Mouse (Mus musculus): ENCODE data around the gene Hmga1.

Hmga1 gene

DNA sequence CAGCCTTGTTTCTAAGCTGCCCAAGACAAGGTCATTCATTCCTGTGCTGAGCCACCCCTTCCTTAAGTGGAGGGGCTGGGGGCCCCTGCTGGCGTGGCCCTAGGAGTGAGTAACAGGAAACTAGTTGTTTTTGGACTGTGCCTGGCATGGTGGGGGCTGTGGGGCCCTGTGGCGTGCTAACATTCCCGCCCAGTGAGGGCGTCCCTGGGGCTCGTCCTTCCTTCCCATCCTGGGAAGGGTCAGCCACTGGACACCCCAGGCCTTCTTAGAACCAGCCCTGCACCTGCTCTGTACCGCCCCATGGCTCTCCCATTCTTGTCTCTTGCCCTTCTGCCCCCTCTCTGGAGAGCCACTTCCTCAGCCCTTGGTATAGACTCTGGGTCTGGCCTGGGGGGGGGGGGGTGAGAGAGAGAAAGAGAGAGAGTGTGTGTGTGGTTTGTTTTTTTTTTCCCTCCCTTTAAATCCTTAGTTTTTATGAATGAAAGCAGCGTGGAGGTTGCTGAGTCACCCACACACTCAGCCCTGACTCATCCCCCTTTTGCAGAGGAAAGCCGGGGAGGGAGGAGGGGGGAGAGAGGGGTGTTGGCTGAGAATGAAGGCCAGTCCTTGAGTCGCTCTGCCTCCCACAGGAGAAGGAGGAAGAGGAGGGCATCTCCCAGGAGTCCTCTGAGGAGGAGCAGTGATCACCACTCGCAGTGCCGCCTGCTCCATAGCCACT lies 5.7 kb downstream of the Hmga1 start:
- DNase-seq = peak; percentile 52

DNA sequence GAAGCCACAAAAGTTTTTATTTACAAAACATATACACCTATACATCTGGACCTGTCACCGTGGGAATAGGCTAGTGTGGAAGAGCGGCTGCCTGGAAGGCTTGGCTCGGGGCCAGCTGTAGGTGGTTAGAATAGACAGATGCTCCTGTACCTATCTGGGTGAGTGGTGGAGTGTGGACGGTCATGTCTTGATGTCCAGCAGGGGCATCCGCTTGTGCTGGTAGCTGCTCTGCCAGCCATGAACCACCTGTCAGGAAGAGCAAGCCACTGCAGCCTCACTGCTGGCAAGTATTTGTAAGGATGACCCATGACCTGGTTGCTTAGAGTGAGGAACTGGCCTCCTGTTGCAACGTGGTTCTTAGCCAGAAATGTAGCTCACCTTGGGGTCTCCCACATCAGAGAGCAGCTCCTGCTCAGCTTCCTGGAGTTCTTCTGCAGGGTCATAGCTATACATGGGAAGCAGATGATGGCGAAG lies 7.5 kb downstream of the Hmga1 start:
- DNase-seq = no peak

DNA sequence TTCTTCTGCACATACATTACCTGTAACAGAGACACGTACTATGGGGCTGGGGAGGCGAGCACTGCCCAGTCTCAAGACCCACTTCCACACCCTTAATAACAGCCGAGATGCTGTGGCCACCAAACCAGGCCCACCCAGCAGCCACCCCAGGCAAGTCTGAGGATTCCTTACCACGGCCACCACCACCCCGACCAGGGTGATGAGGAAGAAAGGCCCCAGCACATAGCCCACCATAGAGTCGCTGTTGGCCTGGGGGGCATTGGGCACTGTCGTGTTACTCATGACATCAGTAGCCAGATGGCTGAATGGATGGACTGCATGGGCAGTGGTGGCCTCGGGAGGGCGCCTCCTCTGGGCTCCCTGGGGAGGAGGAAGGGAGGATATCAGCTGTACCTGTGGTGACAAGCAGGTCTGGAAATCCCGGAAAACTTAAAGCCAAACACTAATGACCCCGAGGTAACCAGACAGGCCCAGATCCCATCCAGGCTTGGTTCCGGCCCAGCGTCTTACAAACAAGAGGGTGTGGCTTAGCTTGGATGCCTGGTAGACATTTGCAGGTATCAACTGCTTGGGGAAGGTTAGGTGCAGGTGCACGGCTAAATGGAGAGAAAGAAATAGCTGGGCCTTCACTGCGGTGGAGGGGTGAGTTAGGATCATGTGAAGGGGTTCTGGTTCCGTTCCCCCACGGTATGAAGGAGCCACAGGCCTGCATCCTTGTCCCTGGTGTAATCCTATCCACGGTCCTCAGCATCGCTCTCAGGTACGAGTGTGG lies 8.3 kb downstream of the Hmga1 start:
- DNase-seq = no peak

DNA sequence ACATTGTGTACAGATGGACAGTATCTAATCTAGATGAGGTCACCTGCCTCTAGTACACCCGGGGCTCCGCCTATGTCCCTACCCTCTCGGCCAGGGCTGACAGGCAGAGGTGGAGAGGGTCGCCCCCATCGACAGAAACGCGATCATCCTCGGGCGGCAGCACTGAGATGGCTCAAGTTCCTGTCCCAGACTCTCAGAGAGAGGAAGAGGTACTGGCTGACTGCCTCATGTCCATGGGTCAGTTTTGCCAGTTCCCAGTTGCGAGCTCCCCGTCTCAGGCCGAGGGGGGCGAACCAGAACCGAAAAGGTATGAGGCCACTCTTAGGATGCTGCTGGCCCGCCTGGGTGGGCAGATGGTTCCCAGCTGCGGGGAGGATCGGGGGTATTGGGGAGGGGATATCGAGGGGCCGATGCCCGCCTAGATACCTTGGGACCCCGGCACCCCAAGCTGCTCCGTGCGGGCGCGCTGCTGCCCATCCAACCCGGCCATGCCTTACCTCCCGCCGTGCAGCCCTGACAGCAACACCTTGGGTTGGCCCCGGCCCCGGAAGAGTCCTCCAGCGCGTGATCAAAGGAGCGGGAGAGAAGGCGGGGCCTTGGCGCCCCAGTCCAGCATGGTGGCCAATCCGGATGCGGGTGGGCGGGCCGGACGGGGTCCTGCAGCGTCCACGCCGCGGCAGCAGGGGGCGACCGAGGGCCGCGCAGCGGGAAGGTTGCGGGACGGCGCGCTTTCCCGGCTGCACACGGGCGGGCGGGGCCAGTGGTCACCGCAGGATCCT lies 9.1 kb downstream of the Hmga1 start, which contains the start of gene AI413582:
AI413582 (minus strand) TSS at position 594 of the 779 bp plus-strand sequence.
- peak; percentile 97 for DNase-seq

DNA sequence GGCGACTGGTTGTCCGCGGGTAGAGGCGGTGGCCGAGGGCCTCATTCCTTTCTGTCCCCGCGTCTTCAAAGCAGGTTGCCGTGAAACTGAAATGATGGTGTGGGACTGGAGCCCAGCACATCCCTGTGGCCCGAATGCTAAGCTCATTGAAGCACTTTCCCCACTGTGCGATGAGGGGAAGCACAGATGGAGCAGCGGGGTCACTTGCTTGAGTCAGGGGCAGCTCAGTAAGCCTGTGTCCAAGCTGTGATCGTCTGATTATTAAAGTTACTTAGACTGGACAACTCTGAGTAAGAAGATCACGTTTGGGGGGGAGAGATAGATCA lies 9.6 kb downstream of the Hmga1 start:
- DNase-seq = no peak

DNA sequence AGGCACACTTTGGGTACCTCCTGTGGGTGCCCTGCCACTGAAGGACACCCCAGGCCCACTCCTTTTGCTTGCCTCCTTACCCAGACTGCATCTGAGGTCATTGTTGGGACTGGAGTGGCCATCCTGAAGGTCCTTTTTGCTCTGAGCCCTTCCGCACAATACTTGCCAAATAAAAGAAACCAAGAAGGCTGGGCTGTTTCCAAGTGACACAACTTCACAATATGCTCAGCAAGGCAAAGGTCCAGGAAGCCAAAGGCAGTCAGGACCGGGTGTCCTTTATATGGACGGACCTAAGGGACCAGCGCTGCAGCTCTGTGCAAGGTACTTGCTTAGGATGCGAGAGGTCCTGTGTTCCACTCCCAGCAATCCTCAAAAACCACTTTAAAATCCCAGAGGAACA lies 11.9 kb downstream of the Hmga1 start:
- DNase-seq = no peak

DNA sequence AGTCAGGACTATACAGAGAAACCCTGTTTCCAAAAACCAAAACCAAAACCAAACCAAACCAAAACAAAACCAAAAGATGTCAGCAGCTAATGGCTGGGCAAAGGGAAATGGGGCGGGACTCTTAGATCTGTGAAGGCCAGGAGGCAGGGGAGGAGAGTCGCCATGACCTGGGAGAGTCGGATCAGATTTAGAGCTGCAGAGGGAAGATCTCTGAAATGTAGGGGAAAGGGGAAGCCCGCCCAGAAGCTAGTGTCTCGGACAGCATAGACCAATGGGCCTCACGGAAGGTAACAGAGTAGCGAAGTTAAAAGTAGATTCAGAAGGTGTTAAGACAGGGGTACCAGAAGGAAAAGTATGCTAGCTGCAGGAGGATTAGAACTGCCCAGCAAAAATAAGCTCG lies 15.0 kb downstream of the Hmga1 start:
- no peak for DNase-seq

DNA sequence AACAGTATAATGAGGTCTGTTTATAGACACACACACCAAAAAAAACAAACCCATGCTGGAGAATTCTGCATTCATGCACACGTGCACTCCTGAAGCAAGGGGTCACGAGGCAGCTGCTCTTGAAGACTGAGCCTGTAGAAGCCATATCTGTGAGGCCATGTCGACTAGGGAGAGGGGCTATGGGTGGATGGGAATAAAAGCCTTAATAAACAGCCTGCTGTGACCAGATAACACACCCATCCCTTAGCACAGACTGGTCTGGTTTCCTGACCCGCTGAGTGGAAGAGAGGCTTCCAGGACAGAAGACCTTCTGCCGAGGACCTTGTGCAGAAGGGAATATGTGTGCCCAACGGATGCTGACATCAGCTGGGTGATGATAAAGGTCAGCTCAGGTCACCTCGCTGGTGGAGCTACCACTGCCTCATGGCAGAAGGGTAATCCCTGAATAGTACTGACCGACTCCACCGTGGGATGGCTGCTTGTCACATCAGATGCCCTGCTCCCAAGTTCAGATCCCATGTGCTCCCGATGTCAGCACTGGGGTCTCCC lies 17.5 kb downstream of the Hmga1 start:
- DNase-seq = no peak

DNA sequence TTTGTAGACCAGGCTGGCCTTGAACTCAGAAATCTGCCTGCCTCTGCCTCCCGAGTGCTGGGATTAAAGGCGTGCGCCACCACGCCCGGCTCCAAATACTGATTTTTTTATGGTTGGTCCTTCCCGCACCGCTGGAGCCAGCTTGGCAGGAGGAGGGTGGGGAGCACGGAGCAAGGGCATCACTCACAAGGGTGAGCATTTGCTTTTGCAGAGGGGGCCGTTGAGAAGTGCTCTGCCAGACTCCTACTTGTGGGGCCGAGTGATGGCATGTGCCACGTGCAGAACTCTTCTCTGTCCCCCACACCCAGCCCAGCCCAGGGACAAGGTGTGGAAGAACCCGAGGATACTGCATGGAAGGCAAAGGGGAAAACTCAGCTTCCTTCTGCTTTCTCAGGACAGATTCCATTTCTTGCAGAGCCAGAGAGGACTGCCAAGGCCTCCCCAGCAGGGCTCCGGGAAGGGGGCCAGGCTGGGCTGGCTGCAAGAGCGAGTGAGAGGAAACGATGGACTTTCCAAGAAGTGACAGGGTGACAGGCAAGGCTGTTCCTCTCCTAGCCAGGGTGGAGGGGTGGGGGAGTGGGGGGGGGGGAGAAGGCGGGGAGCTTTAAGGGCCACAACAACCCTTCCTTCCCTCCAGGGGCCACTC lies 18.3 kb downstream of the Hmga1 start:
- peak; percentile 89 for DNase-seq

DNA sequence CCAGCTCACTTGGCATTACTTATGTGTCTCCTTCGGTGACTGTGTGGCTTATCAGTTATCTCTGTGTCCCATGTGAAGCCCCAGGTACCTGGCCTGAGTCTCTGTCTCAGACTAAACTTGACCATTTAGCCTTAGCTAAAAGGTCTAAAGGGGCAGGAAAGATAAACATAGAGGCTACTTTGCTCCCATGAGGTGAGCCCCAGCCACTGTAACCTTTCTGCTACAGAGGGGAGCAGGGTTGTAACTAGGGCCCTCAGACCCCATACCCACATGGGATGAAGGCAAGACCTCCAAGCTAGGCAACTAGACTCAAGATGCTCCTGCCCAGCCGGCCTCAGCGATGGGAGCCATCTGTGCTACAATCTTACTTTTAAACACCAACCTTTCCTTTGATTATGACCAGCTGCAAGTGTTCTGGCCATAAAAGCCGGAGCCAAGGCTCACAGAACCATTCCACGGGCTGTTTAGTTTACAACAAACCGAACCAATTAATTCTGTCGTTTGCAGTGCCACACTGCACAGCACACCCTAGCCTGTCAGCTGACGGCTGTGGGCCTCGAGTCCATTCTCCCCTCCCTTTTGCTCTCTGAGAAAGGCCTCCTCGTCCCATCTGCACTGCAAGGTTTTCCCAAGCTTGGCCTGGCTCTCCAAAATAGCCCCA lies 18.9 kb downstream of the Hmga1 start:
- peak; percentile 52 for DNase-seq

DNA sequence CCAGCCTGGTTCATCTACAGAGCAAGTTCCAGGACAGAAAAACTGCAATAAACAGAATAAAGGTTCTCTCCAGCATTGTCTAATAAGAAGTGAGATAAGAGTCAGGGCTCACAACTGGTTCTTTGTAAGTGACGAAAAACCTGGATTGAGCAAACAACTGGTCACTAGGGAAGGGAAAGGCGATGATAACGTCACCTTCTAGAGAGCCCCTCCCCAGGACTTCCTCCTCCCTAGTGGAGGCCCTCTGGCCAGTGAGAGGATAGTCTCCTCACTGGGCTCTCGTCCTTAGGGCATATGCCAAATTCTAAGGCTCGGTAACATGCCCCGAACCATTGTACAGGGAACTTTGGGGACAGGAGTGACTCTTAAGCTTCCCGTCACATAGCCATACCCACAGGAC lies 19.8 kb downstream of the Hmga1 start:
- no peak for DNase-seq

DNA sequence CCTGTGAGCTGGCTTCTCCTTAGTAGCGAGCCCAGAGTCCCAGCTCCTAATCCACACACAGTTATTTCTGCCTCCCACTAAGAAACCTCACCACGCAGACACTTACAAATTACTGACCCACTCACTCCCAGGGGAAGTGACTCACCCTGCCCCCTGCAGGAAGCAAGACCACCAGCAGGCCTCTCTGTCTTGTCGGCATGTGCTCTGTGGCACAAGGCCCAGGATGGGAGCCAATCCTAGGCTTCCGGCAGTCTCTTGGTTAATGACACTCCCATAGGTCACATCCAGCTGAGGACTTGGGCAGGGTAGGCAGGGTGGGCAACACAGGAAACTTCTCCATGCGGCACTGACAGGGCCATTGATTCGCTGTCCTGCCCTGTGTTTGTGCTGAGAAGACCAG lies 21.2 kb downstream of the Hmga1 start:
- peak; percentile 66 for DNase-seq

DNA sequence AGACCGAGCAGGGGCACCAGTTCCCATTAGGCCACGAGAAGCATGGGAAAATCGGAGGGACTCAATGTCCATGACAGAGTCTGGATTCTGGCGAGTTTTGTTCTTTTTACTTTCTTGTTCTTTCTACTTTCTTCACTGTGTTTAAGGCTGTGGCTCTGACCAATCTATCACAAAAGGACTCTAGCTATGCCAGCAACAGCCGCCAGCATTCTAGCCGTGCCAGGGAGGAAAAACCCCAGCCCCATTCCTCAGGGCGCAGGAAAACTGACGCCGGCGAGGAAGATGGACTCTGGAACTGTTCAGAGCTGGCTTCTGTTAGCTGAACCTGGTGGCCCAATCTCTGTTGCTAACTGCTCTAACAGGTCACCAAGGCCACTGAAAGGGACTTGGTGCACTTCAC lies 22.2 kb downstream of the Hmga1 start:
- no peak for DNase-seq

DNA sequence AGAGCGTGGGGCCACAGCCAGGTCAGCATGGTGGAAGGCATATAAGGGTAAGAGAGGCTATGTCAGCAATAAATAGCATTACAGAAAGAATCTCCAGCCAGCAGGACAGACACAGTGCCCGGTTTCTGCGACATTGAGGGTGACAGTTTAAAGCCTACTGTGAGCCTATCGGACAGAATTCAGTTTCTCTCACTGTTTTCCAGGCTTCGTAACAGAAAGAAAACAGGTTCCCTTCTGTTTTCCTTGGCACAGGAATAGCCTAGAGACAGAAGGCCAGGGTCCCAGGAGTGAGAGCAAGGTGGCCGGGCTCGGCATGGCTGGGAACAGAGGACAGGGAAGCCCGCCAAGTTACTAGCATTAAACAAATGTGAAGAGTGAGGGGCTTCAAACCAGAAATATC lies 23.5 kb downstream of the Hmga1 start:
- DNase-seq = no peak

DNA sequence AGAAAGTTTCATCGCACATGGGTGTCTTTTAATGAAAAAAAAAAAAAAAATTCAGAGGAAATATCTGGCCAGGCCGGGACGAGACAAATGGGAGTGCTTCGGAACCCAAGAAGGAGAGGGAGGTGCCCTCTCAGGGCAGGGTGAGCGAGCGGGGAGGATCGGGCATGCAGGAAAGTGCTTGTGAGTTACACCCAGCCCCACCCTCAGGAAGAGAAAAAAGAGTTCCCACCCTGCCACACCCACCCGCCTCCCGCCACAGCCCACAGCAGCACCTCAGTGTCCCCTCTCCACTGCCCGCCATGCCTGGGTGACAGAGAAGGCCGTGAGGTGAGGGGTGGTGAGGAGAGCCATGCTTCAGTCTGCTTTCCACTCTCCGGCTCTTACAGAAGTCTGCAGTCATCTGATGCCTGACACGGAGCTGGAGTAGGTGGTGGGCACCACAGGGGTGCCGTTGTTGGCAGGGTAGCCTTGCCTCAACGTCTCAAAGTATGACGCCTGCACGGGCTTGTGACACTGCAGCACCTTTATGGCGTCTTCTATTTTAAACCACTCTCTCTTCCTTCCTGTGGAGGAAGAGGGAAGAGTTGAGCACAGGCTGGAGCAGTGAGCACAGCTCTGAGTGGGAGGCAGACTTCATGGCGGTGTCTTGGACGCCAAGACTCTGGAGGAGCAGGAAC lies 24.2 kb downstream of the Hmga1 start:
- DNase-seq = no peak

DNA sequence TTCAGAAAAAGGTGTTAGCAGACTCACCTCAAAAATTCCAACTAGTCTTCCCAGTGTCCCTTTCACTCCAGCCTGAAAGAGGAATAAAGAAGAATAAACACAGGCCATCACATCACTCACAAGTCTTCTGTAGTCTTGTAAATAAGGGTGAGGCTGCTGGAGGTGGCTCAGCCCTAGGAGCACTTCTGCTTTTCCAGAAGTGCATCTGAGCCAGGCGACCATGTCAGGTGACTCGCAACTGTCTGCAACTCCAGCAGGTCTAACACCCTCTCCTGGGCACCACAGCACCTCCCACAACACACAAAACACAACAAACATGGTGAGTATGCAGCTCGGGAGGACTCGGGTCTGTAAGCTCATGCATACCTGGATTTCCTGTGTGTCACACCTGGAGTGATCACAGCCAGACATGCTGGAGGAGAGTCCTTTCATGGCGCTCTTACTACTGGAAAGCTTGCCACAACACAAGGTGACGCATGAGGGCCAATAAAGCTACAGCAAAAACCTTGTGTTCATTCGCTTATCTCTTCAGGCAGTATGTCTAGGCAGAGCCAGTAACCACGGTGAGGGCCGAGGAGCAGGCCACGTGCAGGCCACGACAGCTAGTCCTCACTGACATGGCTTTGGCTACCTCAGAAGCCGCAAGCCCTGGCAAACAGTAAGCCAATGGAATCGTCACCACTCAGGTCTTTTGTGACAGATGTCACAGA lies 27.0 kb downstream of the Hmga1 start:
- DNase-seq = no peak

DNA sequence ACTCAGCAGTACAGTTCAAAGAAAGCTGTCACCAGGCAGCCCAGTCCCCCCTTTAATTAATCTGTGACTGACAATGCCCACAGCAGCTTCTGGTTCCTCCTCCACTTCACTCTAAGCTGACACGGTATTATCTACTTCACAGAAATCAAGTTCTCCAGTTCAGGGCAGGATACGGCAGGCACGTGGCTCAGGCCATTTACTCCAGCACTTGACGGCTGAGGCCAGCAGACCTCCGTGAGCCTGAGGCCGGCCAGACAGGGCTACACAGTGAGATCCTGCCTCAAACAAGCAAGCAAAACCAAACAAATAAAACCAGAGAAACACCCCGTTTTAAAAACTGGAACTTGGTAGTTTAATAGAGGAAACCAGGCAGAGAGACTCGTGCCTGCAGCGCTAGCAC lies 30.4 kb downstream of the Hmga1 start:
- DNase-seq = no peak

DNA sequence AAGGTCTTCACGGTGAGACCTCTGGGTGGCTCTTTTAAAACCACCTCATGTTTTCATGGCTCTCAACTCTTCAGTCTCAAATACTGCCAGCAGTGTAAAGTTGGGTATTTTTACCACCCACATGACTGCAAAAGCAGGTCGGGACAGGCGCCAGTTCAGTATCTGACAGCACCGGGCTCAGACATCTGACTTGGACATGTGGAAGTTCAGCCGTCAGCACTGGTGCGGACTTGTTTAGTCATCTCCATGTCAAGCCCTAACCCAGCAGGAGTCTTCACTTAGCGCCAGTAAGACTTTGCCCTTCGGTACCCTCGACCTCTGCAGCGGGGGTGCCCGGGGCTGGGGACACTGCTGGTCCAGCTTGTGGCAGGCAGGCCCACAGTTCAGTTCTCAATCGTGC lies 31.0 kb downstream of the Hmga1 start:
- DNase-seq = no peak

DNA sequence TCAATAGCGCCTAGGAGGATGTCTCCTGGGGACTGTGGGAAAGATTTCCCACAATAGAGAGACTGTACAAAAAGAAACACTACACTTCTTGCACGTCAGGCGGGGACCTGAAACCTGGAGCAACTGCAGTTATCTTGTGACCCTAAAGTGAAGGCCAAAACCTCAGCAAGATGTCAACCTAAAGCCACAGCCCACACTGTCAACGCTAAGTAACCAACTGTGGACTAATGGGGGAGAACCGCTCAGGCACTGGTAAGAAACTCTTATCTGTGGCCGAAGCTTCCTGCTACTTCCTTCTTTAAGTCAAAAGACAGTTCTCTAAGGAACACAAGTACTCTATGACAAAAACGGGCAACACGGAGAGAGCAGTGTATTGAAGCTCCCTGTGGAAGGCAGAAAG lies 31.9 kb downstream of the Hmga1 start:
- DNase-seq = no peak

DNA sequence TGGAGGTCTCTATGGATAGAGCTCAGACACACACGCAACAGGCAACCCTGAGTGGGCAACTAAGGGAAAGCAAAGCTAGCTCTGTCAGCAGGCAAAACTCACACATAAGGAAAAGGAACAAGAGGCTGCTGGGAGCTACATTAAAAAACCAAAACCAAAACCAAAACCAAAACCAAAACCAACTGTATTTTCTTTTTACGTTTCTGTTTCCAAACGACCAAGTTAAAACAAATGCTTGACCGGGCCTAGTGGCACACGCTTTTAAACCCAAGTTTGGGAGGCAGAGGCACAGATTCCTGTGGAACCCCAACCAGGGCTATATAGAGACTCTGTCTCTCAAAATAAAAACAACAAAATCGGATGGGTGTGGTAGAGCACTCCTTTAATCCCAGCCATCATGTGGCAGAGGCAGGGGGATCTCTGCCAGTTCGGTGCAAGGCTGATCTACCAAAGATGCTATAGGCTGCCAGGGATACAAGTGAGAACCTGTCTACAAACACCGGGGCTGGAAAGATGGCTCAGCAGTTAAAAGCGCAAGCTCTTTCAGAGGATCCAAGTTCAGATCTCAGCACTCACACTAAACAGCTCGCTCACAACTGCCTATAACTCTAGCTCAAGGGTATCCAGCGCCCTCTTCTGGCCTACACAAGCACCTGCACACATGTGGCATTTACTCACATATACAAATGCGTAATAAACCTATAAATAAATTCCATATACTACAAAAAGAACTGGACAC lies 35.7 kb downstream of the Hmga1 start:
- no peak for DNase-seq

DNA sequence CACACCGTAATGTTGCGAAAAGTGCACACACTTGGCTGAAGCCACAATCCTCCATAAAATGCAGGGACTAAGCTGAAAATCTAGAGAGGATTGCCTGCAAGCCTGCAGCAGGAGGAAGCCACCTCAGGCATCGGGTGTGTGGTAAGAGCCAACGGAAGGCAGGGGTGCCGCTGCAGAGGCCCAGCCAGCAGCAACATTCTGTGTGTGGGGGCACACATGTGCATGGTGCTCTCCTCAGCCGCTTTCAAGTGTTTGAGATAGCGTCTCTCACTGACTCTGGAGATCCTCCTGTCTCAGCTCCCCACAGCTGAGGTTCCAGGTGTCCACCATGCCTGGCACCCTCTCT lies 36.2 kb downstream of the Hmga1 start:
- DNase-seq = no peak
